Mouse (Mus musculus) kidney, postnatal 10 days (tissue): ENCODE results near the gene Kank3.
"Not testable (repeated sequence)": the region's sequence is repeated elsewhere in the genome, so short reads cannot be mapped to it uniquely, and the experiment has no call there.

Source experiments
- DNase-seq: peaks from one replicate; pipeline ENCODE4 v3.0.0; 2021; ENCODE audit warnings: mixed read lengths

The Kank3 gene

GRCm38 (mm10) chr17:33808192-33808591 lies 2.1 kb upstream of the Kank3 start:
- DNase-seq, result no peak

- DNase-seq, result no peak
Measured at GRCm38 (mm10) chr17:33811142-33811516, 810 bp downstream of the Kank3 start.

DNA sequence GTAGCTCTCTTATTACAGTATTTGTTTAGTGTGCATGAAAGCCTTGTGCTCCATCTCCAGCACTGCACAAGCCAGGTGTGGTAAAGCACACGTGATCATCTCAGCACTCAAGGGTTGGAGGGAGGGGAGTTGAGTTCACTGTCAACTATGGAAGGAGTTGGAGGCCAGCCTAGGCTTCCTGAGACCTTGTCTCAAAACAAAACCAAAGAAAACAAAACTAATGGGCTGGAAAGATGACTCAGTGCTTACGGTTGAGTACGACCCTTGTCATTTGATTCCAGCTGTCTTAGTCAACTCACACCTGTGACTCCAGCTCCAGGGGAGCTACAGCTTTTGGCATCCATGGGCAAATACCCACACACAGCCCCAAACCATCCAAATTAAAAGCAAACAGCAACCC lies 2.2 kb downstream of the Kank3 start:
- peak; percentile 36 for DNase-seq

DNA sequence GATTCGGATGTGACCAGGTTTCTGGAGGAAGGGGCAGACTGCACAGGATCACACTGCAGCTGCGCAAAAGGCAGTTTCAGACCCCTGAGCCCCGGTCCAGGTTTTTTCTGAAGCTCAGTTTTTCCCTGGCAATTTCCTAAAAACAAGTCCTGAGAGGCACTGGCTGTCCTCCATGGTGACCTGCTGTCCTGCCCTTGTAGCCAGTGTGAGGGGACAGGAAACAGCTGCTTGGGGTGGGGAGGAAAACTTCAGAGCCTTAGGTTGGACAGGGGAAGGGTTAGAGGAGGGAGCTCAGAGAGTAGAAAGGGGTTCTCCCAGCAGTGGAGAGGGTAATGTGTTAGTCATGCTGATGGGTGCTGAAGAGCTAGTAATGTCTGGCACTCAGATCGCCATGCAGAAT lies 2.7 kb downstream of the Kank3 start:
- DNase-seq, result peak; percentile 67

DNA sequence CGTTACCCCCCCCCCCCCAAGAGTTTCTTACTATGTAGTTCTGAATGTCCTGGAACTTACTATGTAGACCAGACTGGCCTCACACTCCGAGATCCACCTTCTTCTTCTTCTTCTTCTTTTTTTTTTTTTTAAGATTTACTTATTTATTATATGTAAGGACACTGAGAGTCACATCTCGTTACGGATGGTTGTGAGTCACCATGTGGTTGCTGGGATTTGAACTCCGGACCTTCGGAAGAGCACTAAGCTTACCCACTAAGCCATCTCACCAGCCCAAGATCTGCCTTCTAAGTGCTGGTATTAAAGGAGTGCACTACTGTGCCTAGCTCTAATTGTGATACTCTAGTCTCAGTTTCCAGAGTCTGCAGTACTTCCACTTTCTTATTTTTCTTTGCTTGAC lies 5.1 kb downstream of the Kank3 start:
- no peak for DNase-seq

DNA sequence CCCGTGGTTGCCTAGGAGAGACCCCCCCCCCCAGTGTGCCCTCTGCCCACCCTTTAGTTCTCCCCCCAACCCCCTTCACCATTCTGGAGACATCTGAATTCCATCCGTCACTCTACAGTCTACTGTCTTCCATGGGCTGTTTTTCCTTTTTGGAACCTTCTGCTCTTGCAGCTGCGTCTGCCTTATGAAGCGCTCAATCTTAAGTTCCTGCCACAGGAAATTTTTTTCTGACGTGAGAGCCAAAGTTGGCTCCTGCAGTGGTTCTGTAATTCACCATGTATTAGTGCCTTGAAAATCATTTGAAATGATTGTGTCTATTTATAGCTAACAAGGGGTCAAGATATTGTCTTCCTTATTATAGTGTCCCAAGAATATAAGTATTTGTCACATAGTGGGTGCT lies 6.3 kb downstream of the Kank3 start:
- no peak for DNase-seq

- DNase-seq, result peak; percentile 95
Measured at GRCm38 (mm10) chr17:33817184-33817968, 7.1 kb downstream of the Kank3 start.

DNA sequence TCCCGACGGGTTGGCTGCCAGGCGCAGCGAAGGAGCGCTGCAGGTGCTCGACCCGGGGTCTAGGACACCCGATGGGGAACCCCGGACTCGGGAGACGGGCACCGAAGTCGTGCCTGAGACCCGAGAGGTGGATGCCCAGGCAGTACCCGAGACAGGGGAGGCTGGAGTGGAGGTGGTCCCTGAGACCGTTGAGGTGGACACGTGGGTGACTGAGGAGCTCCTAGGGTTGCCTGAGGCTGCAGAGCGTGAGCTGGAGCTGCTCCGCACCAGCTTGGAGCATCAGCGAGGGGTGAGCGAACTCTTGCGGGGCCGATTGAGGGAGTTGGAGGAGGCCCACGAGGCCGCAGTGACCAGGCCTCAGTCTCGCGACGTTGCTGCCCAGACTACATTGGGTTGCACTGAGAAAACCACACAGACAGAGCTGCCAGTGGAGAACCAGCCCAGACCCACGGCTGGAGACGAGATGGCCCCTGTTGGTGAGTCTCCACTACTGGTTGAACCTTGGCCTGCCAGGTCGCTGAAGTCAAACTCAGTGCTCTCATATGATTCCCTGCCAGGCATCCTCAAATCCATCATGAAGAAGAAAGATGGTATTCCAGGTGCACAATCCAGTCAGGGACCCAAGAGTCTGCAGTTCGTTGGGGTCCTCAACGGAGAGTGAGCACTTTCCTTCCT lies 7.8 kb downstream of the Kank3 start:
- no peak for DNase-seq

DNA sequence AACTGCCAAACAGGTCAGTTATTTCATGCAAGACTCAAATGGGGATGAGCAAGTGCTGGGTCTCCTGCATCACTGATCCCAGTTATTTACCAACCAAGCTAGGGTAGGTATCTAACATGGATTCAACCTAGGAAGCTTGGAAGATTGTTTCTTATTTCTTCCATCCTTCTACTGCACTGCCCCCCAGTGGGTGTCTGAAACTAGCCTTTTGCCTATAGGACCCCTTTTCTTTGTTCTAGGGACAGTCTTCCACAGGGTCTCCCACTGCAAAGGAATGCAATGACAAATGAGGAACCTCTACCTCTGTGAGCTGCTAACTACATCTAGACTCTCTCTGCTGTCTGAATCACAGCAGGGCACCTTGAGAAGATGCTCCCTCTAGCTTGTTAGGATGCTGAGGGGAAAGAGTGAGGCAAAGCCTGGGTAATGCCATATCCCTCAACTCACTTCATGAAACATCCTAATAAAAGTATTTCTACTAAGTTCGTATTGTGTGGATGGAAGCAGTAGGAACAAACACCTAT lies 12.2 kb downstream of the Kank3 start:
- DNase-seq, result no peak

GRCm38 (mm10) chr17:33823171-33823570 lies 12.9 kb downstream of the Kank3 start:
- not testable (repeated sequence) for DNase-seq

DNA sequence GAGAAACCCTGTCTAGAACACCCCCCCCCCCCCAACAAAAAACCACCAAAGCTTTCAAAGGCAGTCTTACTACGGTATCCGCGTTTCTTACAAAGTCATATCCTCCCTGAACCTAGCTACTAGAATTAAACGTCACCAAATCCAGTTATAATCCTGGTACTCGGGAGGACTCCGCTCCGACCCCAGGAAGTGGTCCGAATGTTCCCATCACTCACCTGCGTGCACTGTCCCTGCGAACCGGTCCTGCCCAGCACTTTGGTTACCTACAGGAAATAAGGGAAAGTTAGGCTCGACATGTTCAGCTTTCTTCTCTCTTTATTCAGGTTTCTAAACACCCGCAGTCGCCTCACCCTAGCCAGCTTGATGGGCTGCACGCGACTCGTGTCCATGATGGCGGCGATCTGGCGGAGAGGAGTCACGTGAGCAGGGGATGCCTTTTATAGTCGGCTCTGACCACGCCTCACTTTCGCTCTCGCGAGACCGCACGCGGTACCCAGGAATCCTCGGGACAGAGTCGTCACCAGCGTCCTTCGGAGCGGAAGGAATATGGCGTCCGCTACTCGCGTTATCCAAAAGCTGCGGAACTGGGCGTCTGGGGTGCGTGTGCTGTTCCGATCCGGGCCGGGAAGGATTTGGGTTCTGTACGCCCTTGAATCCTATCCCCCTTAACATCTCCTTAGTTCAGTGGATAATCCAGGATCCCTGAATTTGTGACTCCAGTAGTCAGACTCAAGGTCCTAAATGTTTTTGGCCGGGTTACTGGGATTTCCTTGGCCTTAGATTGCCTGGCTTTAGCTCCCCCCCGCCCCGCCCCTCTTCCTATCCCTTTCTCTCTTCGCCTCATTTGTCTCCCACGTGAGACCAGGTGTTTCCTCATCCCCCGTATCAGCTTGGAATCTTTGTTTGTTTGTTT lies 14.0 kb downstream of the Kank3 start, which contains the start of the genes Rps28 and Ndufa7:
Rps28 (minus strand) TSS at position 479 of the 913 bp plus-strand sequence.
Ndufa7 (plus strand) TSS at position 489 of the 913 bp plus-strand sequence.
- DNase-seq, result peak; percentile 98

GRCm38 (mm10) chr17:33824997-33825330 lies 14.6 kb downstream of the Kank3 start:
- not testable (repeated sequence) for DNase-seq

DNA sequence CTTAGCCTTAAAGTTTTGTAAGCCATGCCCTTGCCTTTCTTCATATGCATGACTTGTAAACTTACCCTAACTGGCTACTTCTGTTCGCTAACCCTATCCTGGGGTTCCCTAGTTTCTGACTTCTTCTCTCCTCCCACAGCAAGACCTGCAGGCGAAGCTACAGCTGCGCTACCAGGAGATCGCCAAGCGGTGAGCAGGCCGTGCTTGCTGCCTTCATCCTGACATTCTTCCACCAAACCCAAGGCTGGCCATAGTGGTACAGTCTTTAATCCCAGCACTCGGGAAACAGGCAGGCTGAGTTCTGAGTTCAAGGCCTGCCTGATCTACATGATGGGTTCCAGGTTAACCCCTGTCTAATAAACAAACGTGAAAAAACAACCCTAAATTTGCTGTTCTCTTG lies 15.1 kb downstream of the Kank3 start:
- no peak for DNase-seq

GRCm38 (mm10) chr17:33826850-33827249 lies 16.5 kb downstream of the Kank3 start:
- peak; percentile 84 for DNase-seq

GRCm38 (mm10) chr17:33828892-33829291 lies 18.6 kb downstream of the Kank3 start:
- DNase-seq, result peak; percentile 82

DNA sequence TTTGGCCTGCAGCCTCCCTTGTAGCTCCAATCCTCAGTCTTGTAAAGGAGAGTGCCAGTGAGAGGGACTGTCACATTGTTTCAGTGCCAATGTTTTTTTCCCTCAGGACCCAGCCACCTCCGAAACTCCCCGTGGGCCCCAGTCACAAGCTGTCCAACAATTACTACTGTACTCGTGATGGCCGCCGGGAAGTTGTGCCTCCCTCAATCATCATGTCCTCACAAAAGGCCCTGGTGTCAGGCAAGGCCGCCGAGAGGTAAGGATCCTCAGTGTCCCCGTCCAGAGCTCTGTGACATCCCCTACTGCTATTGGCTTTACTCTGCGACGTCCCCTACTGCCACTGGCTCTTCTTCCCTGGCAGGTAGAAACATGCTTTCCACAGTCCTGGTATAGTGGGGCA lies 19.2 kb downstream of the Kank3 start:
- DNase-seq, result no peak

- peak; percentile 94 for DNase-seq
Measured at GRCm38 (mm10) chr17:33842966-33843795, 32.9 kb downstream of the Kank3 start, which contains the start of gene Cd320. Cd320 (plus strand) TSS chr17:33843091.

- DNase-seq, result no peak
Measured at GRCm38 (mm10) chr17:33844196-33844595, 33.9 kb downstream of the Kank3 start.

DNA sequence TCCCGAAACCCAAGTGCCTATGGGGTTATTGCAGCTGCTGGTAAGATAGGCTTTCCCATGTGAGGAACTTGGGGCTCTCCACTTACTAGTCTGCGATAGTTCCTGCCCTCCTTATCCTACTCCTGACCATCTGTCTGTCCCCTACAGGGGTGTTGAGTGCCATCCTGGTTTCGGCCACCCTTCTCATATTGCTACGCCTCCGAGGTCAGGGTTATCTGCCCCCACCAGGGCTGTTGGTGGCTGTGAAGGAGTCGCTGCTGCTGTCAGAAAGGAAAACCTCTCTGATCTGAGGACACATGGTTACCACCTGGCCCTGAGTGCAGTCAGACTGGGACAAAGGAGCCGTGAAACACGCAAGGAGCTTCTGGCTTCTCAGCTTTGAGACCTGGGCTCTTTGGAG lies 37.8 kb downstream of the Kank3 start:
- DNase-seq, result no peak

DNA sequence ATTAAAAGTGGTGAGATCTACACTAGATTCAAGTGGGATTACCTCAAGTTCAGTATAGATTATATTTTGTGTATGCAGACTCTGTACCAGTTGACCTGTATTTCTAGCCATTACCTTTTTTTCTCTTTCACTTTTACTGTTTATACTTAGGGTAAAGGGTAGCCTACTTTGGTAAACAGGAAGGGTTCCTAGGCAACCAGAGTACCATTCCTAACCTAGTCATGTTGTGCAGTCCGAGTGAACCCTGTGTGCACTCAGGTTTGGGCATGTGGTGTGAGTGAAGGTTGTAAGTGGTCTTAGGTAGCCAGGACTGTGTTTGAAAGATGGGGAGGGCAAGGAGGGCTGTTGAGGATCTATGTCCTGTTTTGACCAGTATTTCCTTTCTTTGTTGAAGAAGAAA lies 41.0 kb downstream of the Kank3 start:
- no peak for DNase-seq

GRCm38 (mm10) chr17:33857816-33858215 lies 47.5 kb downstream of the Kank3 start:
- no peak for DNase-seq
